Mouse (Mus musculus) cerebellum, adult 9-11 months (tissue): ENCODE measurements around the gene Cuta.

Source experiments
- DNase-seq: peaks from one replicate; pipeline ENCODE4 v3.0.0; 2022

Cuta gene

GRCm38 (mm10) chr17:26884995-26885926, 54.1 kb downstream of the Cuta start:
- peak; percentile 76 for DNase-seq
